Mouse (Mus musculus) megakaryocyte-erythroid progenitor cell, adult 5-6 weeks (primary cell): ENCODE results near the gene Hoxa11. TPM values are rescaled to one million over a fixed set of nuclear protein-coding genes. Genes with fewer than 3 reads are reported as not detected.

Source experiments
- ATAC-seq: replicated peaks from 2 replicates; pipeline ENCODE4 v1.8.0; 2016; ENCODE audit warnings: mild to moderate bottlenecking, inconsistent platforms; ENCODE audit not compliant: severe bottlenecking, poor library complexity, low FRiP score, low TSS enrichment
- total RNA-seq, 2 experiments: library from RNA; stranded (forward) in 1 of 2; stranded (reverse) in 1 of 2; fragments of 200-1000, 215-1000 nt in 1 of 2; fragments of >200 nt in 1 of 2; fragmentation: Nextera tagmentation in 1 of 2; gene quantifications; 2 replicates each; pipeline ENCODE4 v1.2.3; 2014 to 2017

Gene Hoxa11
- total RNA-seq, 2 experiments from 2014 or later = not detected

DNA sequence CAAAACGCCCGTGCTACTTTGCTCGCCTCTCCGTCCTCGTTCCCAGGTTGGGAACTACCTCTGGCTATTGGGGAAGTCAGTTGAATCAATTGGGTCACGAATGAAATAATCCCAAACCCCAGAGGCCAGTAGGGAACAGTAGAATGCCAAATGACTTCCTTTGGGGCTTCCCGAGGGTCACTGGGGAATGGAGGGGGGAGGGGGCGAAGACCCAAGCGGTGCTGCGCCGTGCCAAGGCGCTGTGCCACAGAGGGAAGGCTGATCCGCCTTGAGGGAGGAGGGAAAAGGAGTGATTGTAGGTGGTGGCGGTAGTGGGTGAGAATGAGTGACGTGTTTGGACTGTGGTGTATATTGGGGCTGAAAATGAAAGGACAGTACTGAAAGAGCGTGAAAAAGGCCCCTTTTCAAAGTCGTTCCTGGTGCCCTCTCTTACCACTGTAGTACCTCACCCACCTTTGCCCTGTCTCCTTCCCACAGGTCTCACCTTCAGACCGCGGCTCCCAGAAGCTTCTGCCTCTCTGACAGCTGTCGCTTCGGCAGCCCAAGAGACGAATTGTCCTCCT is 33.0 kb downstream of the Hoxa11 start:
- ATAC-seq = no peak

DNA sequence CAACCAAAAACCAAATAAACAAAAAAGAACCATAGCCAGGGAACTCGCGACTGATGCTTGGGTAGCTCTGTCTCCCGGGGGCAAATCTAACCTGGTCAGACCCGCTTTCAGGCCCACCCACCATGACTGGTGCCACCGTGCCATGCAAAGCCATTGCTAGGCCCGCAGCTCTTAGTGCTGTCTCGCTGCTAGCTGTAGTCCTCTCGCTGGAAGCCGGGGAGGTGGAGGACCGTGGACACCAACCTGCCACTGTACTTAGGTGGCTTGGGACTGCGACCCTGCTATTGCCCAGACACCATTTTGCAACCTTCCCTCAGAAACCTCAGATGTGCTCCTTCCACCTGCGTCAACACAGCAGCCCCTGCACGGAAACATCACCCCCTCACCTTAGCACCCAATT is 33.6 kb downstream of the Hoxa11 start:
- peak; percentile 16; the same call in 1 of the 2 replicates for ATAC-seq

DNA sequence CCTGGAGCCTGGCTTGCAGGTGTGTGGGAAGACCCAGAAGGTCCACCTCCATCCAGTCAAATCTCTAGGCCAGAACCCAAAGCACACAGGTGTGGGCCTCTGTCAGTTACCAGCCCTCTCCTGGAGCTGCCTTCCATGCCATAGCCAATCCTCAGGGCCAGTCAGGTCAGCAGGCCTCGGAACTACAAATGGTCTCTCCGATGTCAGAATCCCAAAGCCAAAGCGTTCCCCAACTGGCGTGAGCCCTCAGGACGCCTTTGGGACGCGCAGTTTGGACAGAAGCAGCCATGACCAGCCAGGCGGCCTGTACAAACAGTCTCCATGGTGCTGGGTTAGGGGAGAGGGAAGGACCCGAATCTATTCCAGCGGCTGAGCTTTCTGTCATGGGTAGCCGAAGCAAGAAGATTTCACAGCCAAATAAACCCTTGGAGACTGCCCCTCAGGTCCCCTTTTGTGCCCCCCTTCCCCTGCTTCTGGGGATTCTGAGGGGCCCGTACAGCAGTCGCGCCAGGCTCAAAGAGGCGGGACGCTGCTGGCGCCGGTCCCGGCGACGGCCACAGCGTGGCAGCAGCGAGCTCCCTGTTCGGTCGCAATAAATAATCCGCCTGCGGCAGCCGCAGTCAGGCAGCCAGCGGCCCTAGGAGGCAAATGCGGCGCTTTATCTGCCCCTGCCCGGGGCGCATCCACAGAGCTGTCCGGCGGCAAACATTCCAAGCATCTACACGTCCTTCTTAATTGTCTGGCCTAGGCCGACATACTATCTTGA is 34.3 kb downstream of the Hoxa11 start:
- ATAC-seq = peak; percentile 86

DNA sequence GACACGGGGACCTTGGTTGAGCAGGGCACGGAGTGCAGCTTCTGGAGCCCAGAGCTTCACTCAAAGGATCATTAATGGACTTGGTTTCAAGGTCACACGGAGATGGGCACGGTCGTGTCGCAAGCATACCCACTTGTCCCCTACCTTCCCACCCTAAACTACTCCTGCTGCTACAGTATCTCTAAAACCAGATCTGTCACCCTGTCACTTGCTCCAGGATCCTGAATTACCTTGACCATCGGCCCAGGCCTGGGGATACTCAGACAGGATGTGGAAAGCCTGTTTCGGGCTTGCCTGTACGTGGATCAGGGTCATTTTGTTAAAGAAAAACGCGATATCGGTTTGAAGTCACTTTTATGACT is 35.9 kb downstream of the Hoxa11 start:
- ATAC-seq = no peak

DNA sequence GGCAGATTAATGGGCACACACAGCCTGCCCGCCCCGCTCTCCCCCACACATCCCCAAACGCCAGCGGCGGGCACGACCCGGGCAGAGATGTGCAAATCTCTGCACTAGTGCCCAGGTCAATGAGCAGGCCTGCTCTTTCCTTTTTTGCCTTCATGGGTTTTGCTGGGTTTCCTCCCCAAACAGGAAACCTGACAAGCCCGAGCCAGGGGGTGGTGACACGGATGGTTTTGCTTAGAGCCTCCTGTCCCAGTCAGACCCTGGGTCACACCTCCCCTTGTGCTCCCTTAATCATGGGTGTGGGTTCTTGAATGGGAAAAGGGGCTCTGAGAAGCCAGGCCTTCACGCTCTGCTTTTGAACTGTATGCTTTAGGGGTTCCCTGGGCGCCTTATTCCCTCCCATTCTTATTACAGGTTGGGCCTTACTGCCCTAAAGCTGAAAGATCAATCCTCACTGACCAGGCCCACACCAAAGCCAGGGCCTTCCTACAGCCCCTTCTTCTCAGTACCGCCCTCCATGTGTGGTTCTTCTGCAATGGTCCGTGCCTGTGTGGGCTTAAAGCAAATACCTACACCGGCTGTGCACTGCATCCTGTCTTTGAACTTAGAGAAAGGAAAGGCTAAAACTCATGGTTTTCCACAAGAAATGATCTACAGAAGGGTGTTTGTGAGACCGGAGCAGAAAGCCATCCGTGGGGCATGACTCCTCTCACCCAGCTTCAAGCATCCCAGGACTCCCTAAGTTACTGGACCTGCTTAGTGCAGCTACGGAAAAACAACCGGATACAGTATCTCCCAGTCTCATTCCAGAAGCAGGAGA is 36.5 kb downstream of the Hoxa11 start:
- no peak for ATAC-seq

DNA sequence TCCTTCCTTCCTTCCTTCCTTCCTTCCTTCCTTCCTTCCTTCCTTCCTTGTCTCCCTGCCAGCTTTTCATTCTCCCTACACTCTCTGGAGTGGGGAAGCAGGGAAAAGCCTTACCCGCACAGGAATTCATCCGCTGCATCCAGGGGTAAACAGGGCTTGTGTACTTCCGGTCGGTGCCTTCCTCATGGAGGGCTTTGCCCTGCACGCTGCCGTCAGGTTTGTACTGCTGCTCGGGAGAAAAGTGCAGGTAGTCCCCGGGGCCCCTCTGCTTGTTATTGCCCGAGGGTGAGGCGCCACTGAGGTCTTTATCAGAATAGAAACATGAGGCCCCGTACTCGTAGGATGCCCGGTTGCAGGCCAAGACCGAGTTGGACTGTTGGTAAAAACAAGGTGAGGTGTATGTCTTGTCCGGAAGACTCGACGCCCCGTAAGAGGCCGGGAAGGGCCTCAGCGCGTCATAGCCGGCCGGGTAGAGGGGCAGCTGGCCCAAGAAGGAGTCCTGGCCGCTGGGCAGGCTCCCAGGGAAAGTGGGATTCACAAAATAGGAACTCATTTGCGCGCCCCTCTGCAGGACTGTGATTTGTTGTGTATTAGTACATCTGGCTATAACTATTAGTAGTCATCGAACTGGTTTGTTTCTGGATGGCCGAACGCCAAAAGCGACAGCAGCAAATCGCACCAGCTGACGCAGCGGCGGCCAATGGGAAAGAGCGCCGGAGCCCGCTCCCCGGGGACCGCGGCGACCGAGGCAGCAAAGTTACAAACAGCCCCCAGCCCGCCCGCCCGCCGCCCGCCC is 37.3 kb downstream of the Hoxa11 start, which contains the start of gene Hoxa6:
Gene Hoxa6 (minus strand): TSS at position 651 of the 796 bp plus-strand sequence.
- no peak for ATAC-seq

DNA sequence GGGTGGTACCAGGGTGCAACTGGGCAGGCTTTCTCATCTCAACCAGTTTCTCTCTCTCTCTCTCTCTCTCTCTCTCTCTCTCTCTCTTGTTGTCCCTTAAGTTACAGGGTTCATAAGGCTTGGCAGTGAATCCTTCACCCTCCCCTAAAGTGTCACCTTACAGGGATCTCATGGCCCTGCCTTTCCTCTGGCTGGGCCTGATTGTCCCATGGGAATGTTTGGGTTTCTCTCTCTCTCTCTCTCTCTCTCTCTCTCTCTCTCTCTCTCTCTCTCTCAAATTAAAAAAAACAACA is 38.0 kb downstream of the Hoxa11 start:
- no peak for ATAC-seq

DNA sequence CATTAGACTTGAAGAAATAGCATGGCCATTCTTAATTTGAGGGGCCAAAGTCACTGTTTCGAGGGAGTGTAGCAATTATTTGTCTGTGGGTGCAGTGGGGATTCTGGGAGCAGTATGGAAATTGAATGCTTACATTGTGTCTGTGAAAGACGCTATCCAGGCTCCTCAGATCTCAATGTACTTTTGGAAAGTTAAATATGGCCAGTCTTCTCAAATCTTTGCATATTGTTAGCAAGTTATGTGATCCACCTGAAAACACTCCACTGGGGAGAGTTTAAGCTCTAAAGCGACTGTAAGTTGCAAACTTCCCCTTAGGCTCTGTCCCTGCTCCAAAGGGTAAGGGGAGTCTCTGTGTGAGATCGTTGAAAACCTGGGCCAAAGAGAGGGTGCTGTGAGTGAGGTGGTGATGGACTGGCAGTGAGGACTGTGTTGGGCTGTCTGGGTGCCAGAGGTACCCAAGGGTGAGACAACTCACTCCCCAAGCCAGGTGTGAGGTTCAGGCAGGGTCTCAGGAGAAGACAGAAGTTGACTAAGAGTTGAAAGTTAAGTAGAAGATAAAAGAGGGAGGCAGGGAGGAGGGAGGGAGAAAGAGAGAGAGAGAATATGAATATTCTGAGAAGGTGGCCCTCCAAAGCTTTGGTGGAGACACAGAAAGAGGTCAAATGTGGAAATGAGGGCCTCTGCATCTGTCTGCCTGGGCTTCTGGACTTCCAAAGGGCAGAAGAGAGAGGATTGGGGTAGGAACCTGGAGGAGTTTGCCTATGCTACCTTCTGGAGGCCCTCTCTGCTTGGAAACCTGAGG is 38.5 kb downstream of the Hoxa11 start:
- ATAC-seq = no peak

DNA sequence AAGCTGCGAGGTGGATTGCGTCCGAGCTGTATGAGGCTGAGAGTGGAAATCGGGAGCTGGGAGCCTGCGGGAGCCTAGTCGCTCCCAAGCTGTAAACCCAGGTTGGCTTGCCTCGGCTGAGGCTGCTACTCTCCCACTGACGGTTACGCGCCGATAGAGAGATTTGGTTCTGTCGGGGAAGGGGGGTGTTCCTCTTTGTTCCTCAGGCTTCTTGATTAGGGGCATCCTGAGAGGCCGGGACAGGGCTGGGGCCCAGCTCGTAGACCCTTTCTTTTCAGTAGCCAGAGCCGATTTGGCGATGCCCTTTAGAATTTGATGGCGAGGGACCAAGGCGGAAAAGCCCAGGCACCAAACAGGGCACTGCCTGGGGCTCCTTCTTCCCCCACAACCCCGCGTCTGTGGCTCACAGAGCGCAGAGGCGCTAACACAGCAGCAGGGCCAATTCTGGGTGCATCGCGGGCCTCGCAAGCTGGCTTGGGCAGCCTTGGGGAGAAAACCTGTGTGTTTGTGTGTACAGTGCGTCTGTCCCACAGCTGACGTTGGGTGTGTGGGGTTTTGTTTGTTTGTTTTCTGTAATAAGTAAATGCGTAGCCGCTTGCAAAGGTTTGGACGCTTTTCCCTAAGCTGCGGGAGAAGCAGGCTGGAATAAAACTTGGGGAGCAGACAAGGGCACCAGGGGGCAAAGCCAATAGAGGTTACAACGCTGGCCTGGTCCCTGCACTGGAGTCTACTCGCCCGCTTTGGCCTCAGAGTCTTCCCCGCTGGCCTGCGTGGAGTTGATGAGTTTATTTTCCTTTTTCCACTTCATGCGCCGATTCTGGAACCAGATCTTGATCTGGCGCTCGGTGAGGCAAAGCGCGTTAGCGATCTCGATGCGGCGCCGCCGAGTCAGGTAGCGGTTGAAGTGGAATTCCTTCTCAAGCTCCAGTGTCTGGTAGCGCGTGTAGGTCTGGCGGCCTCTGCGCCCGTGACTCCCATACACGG is 39.7 kb downstream of the Hoxa11 start:
- ATAC-seq = no peak

DNA sequence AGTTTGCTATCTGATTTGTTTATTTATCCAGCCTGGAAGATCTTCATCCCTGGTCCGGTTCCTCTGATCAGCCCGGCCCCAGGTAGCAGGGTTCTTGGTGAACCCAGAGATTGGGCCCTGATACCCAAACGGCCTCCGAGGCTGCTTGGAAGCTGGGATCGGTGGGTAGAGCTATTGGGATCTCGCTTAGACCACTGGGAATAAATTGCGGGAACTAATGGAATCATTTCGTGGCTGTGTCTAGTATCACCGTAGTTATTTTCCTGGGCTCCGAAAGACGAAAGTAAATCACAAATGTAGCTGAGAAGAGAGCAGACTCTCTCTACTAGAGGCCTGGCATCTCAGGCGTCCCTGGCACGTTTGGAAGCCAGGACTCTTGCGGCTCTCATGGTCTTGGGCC is 40.4 kb downstream of the Hoxa11 start:
- ATAC-seq = no peak

DNA sequence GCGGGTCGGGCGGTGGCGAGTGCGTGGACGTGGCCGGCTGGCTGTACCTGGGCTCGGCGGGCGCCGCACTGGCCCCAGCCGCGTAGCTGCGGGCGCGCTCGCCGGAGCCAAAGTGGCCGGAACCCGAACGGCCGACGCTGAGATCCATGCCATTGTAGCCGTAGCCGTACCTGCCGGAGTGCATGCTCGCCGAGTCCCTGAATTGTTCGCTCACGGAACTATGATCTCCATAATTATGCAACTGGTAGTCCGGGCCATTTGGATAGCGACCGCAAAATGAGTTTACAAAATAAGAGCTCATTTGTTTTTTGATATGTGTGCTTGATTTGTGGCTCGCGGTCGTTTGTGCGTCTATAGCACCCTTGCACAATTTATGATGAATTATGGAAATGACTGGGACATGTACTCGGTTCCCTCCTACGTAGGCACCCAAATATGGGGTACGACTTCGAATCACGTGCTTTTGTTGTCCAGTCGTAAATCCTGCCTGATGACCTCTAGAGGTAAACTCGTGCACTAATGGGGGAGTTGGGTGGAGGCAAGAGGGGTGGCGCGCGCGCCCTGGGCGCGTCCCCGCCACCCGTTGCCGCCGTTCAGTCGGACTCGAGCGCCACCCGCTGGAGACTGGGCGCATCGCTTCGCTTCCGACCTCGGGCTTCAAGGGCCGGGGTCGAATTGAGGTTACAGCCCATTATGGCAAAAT is 41.4 kb downstream of the Hoxa11 start, which contains the start of gene Hoxa5:
Gene Hoxa5 (minus strand): TSS at position 538 of the 703 bp plus-strand sequence.
- no peak for ATAC-seq

DNA sequence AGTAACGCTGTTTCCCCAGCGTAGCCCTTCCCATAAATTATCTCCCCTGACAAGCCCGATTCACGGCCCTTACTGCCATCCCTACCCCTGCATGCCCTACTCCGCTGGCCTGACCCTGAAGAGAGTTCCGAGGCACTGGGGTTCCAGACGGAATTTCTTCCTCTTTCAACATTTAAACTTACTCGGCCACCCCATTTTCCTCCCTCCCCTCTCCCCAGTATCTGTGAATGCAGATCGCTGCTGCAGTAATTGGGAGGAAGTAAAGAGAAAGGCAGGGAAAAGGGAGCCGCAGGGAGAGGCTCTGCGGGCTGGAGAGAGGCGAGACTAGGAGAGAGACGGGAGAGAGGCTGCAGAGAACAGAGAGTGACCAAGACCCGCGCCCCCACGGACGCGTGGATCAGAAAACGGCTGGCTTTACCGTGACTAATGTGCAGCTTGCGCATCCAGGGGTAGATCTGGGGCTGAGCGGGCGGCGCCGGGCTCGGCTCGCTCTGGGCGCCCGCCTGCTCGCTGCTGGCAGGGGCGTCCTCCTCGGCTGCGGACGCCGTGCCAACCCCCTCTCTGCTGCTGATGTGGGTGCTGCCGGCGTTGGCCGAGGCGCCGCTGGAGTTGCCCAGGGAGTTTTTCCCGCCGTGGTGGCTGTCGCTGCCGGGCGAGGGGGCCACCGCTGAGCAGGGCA is 42.1 kb downstream of the Hoxa11 start:
- no peak for ATAC-seq

DNA sequence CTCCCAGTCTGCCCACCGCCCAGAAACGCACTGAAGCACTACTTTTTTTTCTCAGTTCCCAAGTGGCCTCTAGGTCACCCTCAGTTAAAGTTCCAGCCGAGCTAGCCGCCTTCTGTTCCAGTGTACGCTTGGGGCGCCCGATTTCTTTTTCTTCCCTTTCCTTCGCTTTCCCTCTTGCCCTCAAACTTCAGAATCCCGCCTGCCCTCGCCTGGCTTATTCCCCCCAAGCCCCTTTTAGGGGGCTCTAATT is 42.6 kb downstream of the Hoxa11 start:
- no peak for ATAC-seq

DNA sequence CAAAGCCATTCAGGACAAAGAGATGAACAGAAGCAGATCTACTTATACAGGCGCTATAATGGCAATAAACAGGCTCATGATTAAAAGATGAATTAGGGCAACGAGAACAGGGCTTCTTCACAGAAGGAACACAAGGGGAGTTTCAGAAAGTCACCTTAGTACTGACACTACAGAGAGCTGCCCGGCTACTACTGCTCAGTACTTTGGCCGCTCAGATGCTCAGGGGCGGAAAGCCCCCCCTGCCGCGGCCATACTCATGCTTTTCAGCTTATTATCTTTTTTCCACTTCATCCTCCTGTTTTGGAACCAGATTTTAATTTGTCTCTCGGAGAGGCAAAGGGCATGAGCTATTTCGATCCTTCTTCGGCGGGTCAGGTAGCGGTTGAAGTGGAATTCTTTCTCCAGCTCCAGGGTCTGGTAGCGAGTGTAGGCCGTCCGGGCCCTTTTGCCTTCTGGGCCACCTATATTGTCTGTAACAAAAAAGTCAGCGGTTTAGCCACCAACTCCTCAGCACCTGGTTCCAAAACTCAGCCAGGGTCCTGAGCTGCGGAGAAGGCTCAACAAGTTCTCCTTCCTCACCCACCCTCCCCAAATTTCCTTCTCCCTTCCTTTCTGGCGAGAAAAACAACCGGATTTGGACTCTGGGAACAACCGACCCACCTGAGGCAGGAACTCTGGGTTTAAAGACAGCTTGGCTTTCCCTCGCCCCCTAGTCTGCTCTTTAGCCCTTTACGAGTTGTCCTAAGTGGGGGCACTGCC is 43.1 kb downstream of the Hoxa11 start:
- no peak for ATAC-seq

DNA sequence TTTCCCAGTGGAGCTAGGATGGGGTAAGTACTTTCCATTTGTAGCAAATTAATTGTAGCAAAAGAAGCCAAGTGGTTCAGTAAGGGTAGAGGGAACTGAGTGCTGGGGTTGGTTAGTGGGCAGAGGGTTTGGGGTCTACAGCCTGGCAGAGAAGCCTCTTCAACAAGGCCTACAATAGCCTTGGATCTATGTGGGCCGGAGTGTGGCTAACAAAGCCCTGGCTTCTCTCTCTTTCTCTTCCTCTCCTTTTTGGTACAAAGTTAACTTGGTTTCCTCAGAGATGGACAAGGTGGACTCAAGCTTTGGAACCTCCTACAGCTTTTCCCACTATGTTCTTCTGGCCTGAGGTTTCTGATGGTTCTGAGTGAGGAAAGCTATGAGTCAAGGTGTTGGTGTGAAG is 44.3 kb downstream of the Hoxa11 start:
- no peak for ATAC-seq

DNA sequence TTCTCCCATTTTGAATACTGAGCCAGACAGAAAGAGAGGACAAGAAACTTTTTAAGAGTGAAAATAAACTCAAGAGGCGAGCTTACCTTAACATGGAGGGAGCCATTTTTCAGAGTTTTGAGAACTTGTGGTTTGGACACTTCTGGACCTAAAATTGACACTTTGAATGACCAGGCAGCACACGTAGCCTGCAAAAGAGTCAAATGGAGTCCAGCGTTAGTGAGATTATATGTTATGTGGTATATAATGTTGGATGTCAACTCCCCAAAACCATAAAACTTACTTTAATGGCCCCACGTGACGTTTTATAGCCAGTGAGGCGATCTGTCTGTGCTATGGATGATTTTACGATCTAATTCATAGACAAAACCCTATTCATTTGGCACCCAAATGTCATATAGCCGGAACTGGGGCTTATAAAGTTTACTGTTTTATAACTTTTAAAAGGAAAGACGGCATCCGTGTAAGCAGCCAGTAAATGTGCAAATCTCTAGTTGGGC is 44.8 kb downstream of the Hoxa11 start:
- ATAC-seq = no peak
